Mouse (Mus musculus) heart, adult 2 months (tissue): ENCODE measurements around the gene Tmem120a. TPM values are rescaled to one million over a fixed set of nuclear protein-coding genes. Genes with fewer than 3 reads are reported as not detected.
A peak's percentile ranks its signal among the peaks of the same experiment; 100 is the strongest.

Experiments
- DNase-seq, 2 experiments: peaks; one replicate each; pipeline ENCODE4 v3.0.0; 2021
- H3K27ac ChIP-seq: fragments of 200-600 bp; 2 replicates; pipeline ENCODE4 v1.8.1; 2022
- H3K27me3 ChIP-seq: fragments of 200-500 bp; 2 replicates; pipeline ENCODE4 v1.6.1; 2012; ENCODE audit warnings: mild to moderate bottlenecking, low read length, inconsistent platforms, mixed read lengths; ENCODE audit not compliant: control insufficient read depth, insufficient read depth
- H3K36me3 ChIP-seq: fragments of 200-500 bp; 2 replicates; pipeline ENCODE4 v1.6.1; 2012; ENCODE audit warnings: low read length, inconsistent platforms; ENCODE audit not compliant: control insufficient read depth, insufficient read depth
- H3K4me1 ChIP-seq: fragments of 200-500 bp; 2 replicates; pipeline ENCODE4 v1.6.1; 2011; ENCODE audit warnings: low read length; ENCODE audit not compliant: control insufficient read depth, insufficient read depth
- H3K4me3 ChIP-seq: fragments of 200-600 bp; 2 replicates; pipeline ENCODE4 v1.8.1; 2022
- H3K79me2 ChIP-seq: fragments of 200-500 bp; replicated peaks from 2 replicates; pipeline ENCODE4 v1.6.1; 2012; ENCODE audit warnings: mild to moderate bottlenecking, inconsistent platforms, low read length, moderate library complexity, mixed read lengths; ENCODE audit not compliant: control insufficient read depth, insufficient read depth
- H3K9ac ChIP-seq: fragments of 200-500 bp; 2 replicates; pipeline ENCODE4 v1.6.1; 2012; ENCODE audit warnings: low read depth, mild to moderate bottlenecking, control low read depth, inconsistent platforms, low read length, mixed read lengths
- CTCF ChIP-seq: fragments of 200-600 bp; IDR thresholded peaks from 2 replicates; pipeline ENCODE4 v1.8.1; 2022; ENCODE audit warnings: antibody characterized with exemption, mild to moderate bottlenecking, moderate library complexity
- EP300 ChIP-seq: fragments of 200-500 bp; IDR thresholded peaks from 2 replicates; pipeline ENCODE4 v1.6.1; 2011; ENCODE audit warnings: low read depth, low read length, control low read depth; ENCODE audit not compliant: insufficient read depth
- POLR2A ChIP-seq: fragments of 200-500 bp; IDR thresholded peaks from 2 replicates; pipeline ENCODE4 v1.6.1; 2011; ENCODE audit warnings: mild to moderate bottlenecking, low read depth, low read length, control low read depth; ENCODE audit not compliant: insufficient read depth
- WGBS: fragments of 180-500 bp; shearing (Covaris S2); methylation state at CpG from one replicate; pipeline ENCODE4 v1.1.7; 2018; 5-methylcytosine and 5-hydroxymethylcytosine counted together
- intact Hi-C: fragments of 180-260 bp; cut with DNase I; formaldehyde crosslinking; loops from one replicate; pipeline ENCODE4 v1.15.1; 2025
- polyA plus RNA-seq: library from polyadenylated mRNA; depleted of rRNA; stranded (reverse); fragments of >200 nt; gene quantifications from 2 replicates; pipeline ENCODE4 v1.2.3, GENCODE M21; 2012
- total RNA-seq, 2 experiments: library from RNA; stranded (reverse); gene quantifications; 2 replicates each; pipeline ENCODE4 v1.2.3; 2021

Tmem120a gene
- total and polyA plus RNA-seq, 3 experiments = 13.6 to 27.3 (median 19.3) TPM

DNA sequence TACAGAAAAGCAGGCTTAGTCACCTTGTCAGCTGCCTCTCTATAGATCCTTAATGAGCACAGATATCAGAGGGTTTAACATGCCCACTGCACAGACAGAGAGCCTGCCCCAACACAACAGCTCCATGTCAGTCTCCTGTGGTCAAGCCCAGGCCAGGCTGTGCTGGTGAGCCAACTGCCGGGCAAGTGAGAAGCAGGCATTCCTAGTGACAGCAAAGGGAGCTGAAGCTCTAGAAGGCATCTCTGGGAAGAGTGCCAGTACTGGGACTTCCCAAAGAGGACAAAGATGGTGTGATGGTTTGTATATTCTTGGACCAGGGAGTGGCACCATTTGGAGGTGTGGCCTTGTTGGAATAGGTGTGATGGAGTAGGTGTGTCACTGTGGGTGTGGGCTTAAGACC lies 6.8 kb upstream of the Tmem120a start:
- H3K4me1 ChIP-seq = no peaks in the 10 kb centered on the region
- WGBS = 53% methylated on average over 1 of the region's 1 CpGs
- H3K27ac ChIP-seq = no peak overlapping the region
- H3K27me3 ChIP-seq = no peaks in the 10 kb centered on the region
- H3K4me3 ChIP-seq = no peak overlapping the region
- intact Hi-C loops = no loop called here
- no peaks in the 10 kb centered on the region for H3K79me2 ChIP-seq
- TF ChIP-seq EP300 = no peak
- TF ChIP-seq POLR2A = no peak
- no peak for TF ChIP-seq CTCF
- no peak overlapping the region for H3K9ac ChIP-seq
- H3K36me3 ChIP-seq = no peaks in the 10 kb centered on the region
- no peak for DNase-seq

DNA sequence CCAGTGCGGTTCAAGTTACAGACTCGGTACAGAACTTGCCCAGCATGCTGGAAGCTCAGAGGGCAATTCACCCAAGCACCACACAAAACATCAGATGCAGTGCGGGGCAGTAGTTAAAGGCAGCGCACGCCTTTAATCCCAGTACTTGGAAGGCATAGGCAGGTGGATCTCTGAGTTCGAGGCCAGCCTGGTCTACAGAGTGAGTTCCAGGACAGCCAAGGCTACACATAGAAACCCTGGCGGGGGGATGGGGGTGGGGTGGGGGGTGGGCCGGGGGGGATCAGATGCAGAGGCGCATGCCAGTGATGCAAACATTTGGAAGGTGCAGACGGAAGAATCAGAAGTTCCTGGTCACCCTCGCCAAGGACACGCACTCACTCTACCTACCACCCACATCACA lies 494 bp upstream of the Tmem120a start:
- Histone ChIP-seq H3K36me3 (no peaks in the 10 kb centered on the region), H3K4me3 (peak overlapping the region; percentile 99), H3K27me3 (no peaks in the 10 kb centered on the region), H3K27ac (peak overlapping the region; percentile 88), H3K4me1 (peaks cover 3% of the 10 kb centered on the region), H3K9ac (peak overlapping the region; percentile 39), H3K79me2 (no peaks in the 10 kb centered on the region)
- intact Hi-C loops = loop anchor here (1.0 to 5.0 kb wide), 2 partner anchors 55 to 112 kb away; partner anchors contain the start of gene Rhbdd2
- TF ChIP-seq CTCF (no peak), POLR2A (no peak), EP300 (no peak)
- WGBS = 27% methylated on average over 12 of the region's 12 CpGs
- no peak for DNase-seq

DNA sequence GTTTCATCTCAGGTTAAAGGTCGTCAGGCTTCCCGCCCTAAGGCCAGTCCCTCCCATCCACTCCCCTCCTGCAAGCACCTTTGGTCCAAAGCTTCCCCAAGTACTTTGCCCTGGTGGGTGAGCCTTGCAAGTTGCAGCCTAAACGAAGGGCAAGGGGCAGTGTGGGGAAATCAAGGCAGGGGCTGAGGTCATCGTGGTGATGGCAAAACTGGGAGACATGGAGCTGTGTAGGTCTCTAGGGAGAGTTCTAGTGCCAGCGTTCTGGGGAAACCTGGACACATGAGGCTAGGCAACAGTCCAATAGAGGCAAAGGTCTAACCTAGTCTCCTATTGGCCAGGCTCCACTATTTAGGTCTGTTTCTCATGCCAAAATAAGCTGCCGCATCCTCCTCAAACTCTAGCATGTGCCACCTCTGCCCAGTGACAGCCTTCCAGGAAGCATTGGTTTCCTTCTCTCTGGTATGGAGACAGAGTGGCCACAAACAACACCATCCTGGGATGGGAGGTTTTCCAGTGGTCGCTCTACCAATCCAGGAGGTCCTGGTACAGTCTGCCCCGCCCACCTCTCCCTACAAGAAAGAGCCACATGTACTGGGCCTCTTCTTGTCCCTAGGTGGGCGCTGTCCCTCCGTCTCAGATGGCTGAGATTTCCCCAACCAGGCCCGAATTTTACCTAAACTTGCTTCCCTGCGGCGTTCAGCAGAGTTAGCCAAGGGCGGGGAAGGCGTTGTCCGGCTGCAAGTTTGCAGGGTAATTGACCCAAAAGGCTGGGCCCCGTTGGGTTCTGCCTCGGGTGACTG lies 1.1 kb downstream of the Tmem120a start:
- TF ChIP-seq EP300 (no peak), POLR2A (no peak), CTCF (no peak)
- H3K27ac ChIP-seq = peak overlapping the region; percentile 88
- intact Hi-C loops = loop anchor here (5.0 kb wide), 1 partner anchor 111 kb away; the partner anchor contains the start of gene Rhbdd2
- no peaks in the 10 kb centered on the region for H3K27me3 ChIP-seq
- H3K4me3 ChIP-seq = peak overlapping the region; percentile 99
- no peaks in the 10 kb centered on the region for H3K79me2 ChIP-seq
- no peaks in the 10 kb centered on the region for H3K36me3 ChIP-seq
- H3K4me1 ChIP-seq = peaks cover 3% of the 10 kb centered on the region
- H3K9ac ChIP-seq = peak overlapping the region; percentile 76
- DNase-seq = no peak
- 29% methylated on average over 18 of the region's 18 CpGs for WGBS

DNA sequence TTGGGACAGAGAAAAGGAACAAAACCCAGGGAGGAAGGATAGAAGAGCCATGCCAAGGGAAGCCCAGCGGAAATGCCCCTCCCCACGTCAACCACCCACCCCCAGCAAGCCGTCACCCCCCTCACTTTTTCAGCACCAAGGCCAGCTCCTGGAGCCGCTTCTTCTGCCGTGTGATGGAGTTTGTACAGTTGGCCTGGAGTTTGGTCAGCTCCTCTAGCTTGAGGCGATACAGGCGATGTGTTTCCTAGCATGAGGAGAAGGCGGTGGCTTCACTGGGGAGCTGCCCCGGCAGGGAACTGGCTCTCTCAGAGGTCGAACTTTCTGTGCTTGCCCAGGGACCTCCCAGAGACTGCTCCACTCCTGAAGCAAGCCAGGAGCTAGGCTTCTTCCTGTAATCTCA lies 2.1 kb downstream of the Tmem120a start:
- Histone ChIP-seq H3K4me3 (no peak overlapping the region), H3K79me2 (no peaks in the 10 kb centered on the region), H3K27ac (no peak overlapping the region), H3K27me3 (no peaks in the 10 kb centered on the region), H3K36me3 (no peaks in the 10 kb centered on the region), H3K4me1 (peaks cover 3% of the 10 kb centered on the region), H3K9ac (no peak overlapping the region)
- intact Hi-C loops = loop anchor here (5.0 kb wide), 1 partner anchor 110 kb away; the partner anchor contains the start of gene Rhbdd2
- 60% methylated on average over 10 of the region's 10 CpGs for WGBS
- TF ChIP-seq EP300 = no peak
- no peak for TF ChIP-seq POLR2A
- no peak for TF ChIP-seq CTCF
- DNase-seq = no peak

DNA sequence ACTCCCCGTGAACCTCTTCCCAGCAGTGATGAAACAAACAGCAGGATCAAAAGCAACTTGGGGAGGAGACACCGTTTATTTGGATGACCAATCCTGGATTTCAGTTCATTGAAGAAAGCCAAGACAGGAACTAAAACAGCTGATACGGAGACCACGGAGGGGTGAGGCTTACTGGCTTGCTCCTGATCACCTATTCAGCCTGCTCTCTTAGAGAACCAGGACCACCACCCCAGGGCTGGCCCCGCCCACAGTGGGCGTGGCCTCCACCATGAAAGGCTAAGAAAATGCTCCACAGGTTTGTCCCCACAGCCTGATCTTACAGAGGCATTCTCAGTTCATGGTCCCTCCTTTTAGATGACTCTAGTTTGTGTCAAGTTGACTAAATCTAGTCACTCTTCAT lies 6.0 kb downstream of the Tmem120a start:
- Histone ChIP-seq H3K36me3 (no peaks in the 10 kb centered on the region), H3K4me3 (no peak overlapping the region), H3K4me1 (no peaks in the 10 kb centered on the region; the same call in 1 of the 2 replicates), H3K9ac (no peak overlapping the region), H3K27ac (no peak overlapping the region), H3K79me2 (no peaks in the 10 kb centered on the region), H3K27me3 (no peaks in the 10 kb centered on the region)
- 28% methylated on average over 6 of the region's 6 CpGs for WGBS
- no peak for DNase-seq
- intact Hi-C loops = no loop called here
- TF ChIP-seq EP300 (no peak), POLR2A (no peak)

DNA sequence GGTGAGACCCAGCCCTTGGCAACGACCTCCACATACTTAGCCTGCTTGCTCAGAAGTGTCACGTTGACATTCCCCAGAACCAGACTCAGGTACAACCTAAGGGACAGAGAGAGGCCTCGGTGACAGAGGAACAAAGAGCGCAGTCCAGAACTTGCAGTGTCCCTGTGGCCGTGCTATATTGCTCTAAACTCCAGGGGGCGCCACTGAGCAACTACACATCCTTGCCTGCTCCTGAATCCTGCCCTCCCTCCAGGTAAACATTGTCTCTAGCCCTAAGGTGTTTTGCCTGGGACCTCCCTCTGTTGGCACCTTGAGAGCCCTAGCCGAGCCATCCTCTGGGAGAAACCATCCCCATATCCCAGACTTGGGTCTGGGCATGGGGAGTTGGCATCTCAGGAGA lies 7.1 kb downstream of the Tmem120a start:
- Histone ChIP-seq H3K79me2 (no peaks in the 10 kb centered on the region), H3K27me3 (no peaks in the 10 kb centered on the region), H3K27ac (no peak overlapping the region), H3K9ac (no peak overlapping the region), H3K4me1 (no peaks in the 10 kb centered on the region), H3K4me3 (no peak overlapping the region), H3K36me3 (no peaks in the 10 kb centered on the region)
- no peak for DNase-seq
- intact Hi-C loops = no loop called here
- peak; percentile 65 for TF ChIP-seq CTCF
- TF ChIP-seq POLR2A = no peak
- TF ChIP-seq EP300 = no peak
- 73% methylated on average over 7 of the region's 7 CpGs for WGBS
